Mouse (Mus musculus) brain, embryonic 14.5 days (tissue): ENCODE measurements at regions not wholly inside any gene's neighbourhood (a gene's known extent, or its start where the extent isn't known, plus 50 kb on each side); places are given as distances from the start of the nearest gene placed in this dataset.

Source experiments
- CTCF ChIP-seq: fragments of 200-500 bp; IDR thresholded peaks from 2 replicates; pipeline ENCODE4 v1.5.1; 2012; ENCODE audit warnings: inconsistent platforms, mild to moderate bottlenecking, moderate library complexity, borderline replicate concordance; ENCODE audit not compliant: insufficient read depth, insufficient read length; ENCODE audit errors: extremely low read depth
- POLR2A ChIP-seq: fragments of 200-500 bp; IDR thresholded peaks from 2 replicates; pipeline ENCODE4 v1.6.1; 2012; ENCODE audit warnings: mild to moderate bottlenecking, inconsistent platforms, borderline replicate concordance; ENCODE audit not compliant: poor library complexity, insufficient read depth, insufficient read length, severe bottlenecking; ENCODE audit errors: extremely low read depth

GRCm38 (mm10) chr7:138609605-138610004 is 212.1 kb upstream of the Tcerg1l start:
- TF ChIP-seq CTCF, result no peak
- no peak for TF ChIP-seq POLR2A
